Mouse (Mus musculus): ENCODE measurements at regions not wholly inside any gene's neighbourhood (a gene's known extent, or its start where the extent isn't known, plus 50 kb on each side); places are given as distances from the start of the nearest gene placed in this dataset.

- DNase-seq, result no peak
These were observed 903.3 kb downstream of the Mrps31 start for GRCm38 (mm10) chr8:23314275-23315123.

DNA sequence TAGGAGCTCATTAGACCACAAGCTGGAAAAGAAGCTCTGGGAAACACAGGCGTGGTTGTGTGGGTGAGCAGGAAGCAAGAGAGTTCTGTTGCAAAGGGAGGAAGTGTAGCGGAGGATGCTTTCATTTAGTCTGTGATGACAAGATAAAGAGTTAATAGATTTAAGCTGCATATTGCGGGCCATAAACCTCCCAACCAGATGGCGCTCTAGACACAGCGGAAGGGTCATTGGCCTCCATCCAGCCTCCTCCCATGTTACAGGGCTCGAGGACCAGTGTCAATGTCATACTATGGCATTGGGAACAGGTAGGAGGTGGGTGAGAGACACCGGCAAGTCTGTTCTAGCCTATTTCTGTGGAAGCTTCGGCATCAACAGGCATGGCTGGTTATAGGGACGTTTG lies 908.4 kb downstream of the Mrps31 start:
- no peak for DNase-seq

DNA sequence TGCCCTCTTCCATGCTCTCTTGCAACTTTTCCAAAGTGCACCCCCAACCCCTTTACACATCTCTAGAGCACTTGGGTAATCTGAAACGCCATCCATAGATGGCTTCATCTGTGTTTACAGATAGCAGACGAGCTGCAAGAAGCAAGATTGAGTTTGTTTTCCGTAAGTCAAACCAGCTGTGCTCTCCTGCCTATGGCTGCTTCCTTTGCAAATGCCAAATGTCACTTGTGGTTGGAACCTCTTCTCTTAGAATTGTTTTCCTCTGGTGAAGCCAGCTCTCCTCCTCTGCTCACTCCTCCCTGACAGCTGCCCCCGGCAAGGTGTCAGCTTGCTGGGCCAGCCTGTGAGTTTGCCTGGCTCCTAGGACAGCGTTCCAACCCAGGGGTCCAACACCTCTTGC lies 910.0 kb downstream of the Mrps31 start:
- no peak for DNase-seq

DNA sequence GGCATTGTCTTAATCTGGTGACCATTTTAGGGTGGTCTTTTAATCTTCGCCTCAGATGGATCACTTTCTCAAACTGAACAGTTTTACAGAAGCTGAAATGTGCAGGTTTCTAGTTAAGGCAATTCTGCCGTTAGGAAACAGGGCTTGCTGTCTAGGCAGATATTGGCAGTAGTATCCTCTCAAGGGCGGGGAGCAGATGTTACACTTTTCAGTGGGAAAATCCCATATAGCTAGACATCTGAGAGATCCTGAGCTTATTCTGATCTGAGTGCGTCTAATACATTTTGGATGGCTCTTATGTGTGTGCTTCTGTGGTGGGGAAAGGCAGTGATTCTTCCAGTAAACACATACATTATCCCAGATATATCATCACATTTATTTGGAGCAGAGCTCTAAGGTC lies 916.1 kb downstream of the Mrps31 start:
- no peak for DNase-seq

DNA sequence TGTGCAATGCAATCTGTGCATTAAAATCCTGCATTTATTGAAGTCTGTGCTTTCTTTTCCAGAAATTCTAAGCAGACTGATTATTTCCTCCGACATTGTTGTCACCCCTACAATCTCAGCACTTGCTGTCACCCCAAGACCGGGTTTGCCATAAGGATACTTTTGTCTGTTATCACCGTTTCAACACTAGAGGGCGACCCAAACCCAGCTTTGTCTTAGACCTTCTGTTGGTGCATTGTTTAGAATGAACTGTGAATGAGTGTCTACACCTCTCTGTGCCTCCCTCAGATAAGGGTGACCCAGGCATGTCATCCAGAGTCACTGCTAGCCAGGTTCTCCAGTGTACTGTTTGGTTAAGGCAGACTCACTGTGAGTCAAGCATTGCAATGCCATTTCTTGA lies 933.0 kb downstream of the Mrps31 start:
- DNase-seq, result peak; percentile 2

DNA sequence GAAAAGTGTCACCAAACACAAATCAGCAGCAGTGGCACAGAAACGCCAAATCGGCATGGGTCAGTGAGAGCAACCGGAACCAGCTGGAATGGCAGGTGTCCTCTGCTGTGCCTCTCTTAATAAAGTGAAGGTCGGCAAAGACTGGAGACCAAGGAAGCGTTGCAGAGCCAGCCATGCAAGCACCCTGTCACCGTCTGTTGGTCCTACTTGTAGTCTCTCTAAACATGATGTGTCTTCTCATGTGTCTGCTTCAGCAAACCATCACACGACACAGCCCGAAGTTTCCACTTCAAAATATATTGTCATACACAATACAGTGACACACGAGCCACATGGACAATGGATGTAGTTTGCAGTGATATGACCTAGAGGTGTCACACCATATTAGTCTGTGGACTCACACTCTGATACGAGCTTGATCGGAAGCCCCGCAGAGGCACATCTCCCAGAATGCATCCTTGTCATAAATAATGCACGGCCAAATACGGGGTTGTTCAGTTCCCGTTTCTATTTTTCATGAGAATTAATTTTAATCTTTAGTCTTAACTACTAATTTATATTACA lies 940.3 kb downstream of the Mrps31 start:
- DNase-seq, result no peak

DNA sequence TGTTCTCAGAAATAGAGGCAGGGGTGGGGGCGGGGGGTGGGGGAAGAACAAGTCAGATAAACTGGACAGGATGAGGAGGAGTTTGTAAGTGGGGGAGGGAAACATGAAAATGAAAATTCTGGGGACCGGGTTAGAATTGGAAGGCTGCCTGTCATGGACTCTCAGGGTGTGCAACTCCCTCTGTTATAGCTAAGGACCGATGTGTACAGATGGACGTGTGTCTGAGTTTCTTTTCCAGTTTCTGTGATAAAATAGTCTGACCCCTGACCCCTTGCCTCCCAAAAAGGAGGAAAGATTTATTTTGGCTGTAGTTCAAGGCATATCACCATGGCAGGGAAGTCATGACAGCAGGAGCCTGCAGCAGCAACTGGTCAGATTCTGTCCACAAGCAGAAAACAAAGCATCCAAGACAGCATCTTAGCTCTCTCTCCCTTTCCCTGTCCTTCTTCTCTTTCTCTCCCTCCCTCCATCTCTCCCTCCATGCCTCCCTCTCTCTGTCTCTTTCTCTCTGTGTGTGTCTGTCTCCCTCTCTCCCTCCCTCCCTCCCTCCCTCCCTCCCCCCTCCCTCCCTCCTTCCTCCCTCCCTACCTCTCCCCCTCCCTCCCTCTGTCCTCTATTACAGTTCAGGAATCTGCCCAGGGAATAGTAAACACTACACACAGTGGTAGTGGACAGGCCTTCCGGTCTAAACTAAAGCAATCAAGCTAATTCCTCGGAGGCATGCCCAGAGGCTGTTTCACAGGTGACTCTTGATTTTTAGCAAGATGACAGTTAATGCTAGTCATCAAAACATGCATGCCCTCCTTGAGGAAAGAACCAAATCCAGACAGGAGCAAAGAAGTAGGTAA lies 941.3 kb downstream of the Mrps31 start:
- DNase-seq, result no peak

- DNase-seq, result no peak
These were observed 949.0 kb downstream of the Mrps31 start for GRCm38 (mm10) chr8:23360061-23360622.

GRCm38 (mm10) chr8:23360850-23361274 lies 949.7 kb downstream of the Mrps31 start:
- no peak for DNase-seq

All from cerebellum, adult 9-10 months (tissue).